Mouse (Mus musculus) liver, adult (tissue): ENCODE measurements around the gene Lrrc4.

Experiments used
- GATA4 ChIP-seq: IDR thresholded peaks from 2 replicates; pipeline ENCODE4 v1.6.1; 2014; ENCODE audit warnings: mild to moderate bottlenecking, low read length; ENCODE audit not compliant: insufficient replicate concordance

The Lrrc4 gene

GRCm38 (mm10) chr6:28817039-28817438 is 14.5 kb downstream of the Lrrc4 start:
- no peak for TF ChIP-seq GATA4

- TF ChIP-seq GATA4, result no peak
Measured at GRCm38 (mm10) chr6:28814895-28815294, 16.7 kb downstream of the Lrrc4 start.

DNA sequence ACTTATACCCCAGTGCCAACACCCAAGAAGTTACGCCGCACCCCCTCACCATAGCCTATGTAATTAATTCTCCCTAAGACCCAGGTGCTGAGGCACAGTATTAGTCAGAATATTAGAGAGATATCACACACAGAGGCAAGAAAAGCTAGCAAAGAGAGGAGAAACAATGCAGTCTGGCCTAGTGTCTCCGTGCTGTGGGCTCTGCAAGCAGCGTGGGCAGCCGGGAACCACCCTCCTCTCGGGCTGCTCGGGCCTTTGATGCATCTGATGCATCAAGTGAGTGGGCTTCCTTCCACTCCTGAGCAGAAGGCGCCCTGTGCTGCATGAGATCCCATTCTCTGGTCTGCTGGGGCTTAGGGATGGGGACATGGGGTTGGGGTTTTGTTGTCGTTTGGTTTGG is 18.5 kb downstream of the Lrrc4 start:
- TF ChIP-seq GATA4, result no peak

- no peak for TF ChIP-seq GATA4
Measured at GRCm38 (mm10) chr6:28804751-28805150, 26.8 kb downstream of the Lrrc4 start.

GRCm38 (mm10) chr6:28803678-28804279 is 27.8 kb downstream of the Lrrc4 start:
- TF ChIP-seq GATA4, result no peak

DNA sequence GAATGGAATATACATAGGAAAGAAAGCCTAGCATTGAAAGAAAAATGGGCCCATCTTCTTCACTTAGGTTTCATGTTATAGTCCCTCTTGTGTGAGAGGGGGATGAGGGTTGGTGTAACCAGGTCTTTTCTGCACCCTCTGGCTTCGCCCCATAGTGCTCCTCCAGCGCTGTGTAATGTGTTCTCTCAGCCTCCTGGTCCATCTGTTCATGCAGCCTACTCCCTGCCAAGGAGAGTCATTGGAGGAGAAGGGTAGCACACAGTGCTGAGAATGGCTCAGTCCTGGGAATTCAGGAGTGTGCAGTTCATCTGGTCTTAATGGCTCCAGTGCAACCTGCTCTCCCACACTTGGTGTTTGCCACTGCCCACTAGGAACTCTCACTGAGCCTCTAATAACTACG is 30.6 kb downstream of the Lrrc4 start:
- TF ChIP-seq GATA4, result no peak

DNA sequence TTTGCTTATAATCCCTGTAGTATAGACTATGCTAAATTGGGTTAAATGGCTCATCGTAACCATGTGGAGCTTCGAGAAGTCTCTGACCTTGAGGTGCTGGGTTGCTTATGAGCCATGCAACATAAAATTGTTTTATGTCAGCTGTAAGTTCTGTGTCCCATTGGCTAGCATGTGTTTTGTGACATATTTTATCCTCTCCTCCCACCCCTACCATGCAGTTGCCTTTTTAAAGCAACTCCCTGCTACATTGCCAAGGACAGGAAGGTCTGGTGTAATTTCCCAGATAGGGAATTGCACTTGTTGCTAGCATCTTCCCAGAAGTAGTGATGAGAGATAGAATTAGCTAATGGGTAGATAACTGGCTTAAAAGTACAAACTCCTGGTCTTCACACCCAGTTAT is 31.7 kb downstream of the Lrrc4 start:
- TF ChIP-seq GATA4, result no peak

DNA sequence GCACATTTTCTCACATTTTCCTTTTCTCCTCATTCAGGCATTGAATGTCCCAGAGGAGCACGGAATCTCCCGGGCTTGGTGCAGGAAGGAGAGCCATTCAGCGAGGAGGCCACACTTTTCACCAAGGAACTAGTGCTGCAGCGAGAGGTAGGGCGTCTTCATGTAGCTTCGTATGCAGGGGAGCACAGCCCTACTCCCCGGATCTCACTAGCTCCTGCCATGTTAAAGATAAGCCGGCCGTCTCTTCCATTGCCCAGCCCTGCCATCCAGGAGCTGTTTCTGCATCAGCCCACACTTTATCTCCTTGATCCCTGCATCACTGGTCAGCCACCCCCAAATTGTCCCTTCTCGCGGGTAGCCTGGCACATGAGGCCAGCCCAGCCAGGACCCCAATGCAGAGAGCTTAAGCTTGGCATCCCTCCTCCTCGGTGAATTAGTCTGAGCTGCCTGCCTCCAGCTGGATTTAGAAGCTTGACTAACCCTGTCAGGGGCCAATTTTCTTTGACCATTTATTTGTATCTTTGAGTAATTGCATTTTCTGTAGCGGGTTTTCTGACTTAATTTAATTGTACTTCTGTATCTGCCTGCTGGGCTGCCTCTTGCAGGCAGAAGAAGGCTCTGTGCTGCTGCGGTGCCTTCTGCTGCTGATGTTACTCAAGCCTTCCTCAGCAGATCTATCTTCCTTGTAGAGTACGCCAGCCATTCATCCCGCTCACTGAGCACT is 35.6 kb downstream of the Lrrc4 start:
- TF ChIP-seq GATA4, result no peak

GRCm38 (mm10) chr6:28795380-28795779 is 36.2 kb downstream of the Lrrc4 start:
- TF ChIP-seq GATA4, result no peak

DNA sequence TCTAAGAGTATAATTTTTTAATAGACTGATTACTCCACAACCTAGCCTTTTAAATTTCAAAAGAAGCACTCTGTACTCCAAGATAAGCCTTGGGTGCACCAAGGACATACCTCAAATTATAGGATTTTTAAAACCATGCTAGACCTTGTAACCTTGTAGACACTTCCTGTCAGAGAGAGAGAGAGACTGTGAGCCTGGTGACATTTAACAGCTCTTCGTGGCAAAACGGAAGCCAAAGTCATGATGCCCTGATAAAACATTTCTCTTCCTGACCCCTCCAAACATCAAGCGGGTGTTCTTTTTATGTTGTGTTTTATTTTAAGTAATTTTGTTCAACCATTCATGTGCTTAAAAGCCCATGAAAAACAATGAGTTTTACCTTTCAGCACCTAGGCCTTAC is 39.7 kb downstream of the Lrrc4 start:
- no peak for TF ChIP-seq GATA4

DNA sequence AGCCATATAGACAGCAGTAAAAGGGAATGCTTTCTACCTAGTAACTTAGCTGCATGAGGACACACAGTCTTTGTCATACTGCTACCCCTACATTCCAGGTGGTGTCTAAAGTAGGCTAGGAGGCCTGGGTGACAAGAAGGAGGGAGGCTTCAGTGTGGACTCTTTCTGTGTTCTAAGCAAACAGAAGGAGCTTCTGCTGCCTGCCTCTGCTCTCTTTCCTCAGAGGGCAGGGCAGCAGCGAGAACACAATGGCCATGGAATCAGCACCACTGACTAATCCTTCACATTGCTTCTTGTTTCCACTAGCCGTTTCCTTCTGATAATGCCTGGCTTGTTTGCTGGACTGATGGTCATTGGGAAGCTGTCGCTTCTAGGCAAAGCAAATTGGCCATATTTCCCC is 40.4 kb downstream of the Lrrc4 start:
- peak; percentile 47; the same call in 1 of the 2 replicates for TF ChIP-seq GATA4

GRCm38 (mm10) chr6:28789685-28790084 is 41.9 kb downstream of the Lrrc4 start:
- TF ChIP-seq GATA4, result no peak

DNA sequence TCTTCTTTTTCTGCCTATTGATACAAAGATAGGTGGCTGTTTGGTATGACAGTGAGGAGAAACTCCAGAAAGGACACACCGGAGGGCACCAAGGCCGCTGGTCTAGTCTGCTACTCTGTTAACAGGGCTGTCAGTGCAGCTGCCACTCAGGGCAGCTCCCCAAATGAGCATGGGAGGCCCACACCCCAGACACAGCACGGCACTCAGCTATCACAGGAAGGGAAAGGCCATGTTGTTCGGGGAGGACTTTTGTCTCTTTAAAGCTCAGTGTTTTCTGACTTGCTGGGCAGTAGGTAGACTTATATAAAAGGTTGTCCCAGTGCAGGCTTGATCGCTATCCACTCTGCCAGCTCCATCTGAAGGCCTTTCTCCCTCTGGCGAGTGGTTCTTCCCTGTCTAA is 44.4 kb downstream of the Lrrc4 start:
- no peak for TF ChIP-seq GATA4

DNA sequence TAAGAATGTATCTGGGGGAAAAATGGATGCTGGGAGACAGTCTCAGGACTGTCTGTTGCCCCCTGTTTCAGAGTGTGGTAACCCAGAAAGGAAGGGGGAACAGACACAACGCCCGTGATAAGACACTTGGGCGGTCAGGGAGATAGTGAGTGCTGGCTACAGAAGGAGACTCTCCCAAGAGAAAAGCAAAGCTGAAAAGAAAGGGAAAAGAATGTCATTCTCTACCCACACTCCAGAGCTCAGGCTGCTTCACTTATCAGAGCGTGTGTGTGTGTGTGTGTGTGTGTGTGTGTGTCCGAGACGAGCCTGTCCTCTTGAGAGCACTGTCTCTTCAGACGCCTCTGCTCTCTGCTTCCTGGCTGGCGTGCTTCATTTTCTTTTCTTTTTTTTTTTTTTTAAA is 45.8 kb downstream of the Lrrc4 start:
- TF ChIP-seq GATA4, result no peak

DNA sequence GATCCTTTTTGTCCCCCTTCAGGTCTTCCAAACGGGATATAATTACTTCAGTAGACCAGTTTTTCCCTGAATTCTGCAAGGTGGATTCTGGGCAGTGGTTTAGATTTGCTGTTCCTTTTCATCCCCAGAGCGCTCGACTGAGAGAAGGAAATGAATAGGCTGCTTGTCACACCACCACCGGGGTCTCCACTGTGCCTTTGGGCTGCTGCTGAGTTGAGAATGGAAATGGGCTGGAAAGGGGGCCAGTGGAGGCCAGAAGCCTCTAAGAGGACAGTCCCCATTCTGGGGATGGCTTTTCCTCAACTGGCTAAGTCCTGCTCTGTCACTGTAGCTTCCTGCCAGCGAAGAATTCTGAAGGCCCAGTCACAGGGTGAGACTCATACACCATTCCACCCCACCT is 47.6 kb downstream of the Lrrc4 start:
- TF ChIP-seq GATA4, result no peak

DNA sequence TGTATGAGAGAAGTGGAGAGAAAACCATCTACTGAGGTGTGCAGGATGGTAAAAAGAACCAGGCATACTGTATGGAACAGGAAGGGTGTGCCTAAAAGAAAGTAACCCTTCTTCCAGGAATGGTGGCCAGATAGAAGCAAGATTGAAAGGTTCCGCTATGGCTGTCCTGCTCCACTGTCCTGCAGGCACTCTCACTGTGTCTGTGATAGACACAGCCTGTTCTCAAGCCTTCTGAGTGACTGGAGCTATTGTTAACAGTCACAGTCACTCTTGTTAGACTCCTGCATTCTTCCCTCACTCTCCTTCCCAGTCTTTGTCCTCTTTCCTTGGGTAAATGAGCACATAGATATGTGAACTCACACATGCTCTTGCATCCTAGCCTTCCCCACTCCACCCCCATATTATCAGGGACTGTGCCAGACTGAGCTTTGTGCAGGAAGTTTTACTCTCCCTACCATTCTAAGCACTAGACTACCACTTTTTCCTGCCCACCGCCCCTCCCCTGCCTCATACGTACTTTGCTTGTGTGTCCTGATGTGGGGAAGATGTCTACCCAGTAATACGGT is 48.4 kb downstream of the Lrrc4 start:
- TF ChIP-seq GATA4, result no peak

GRCm38 (mm10) chr6:28781696-28782095 is 49.9 kb downstream of the Lrrc4 start:
- TF ChIP-seq GATA4, result no peak

GRCm38 (mm10) chr6:28771331-28771730 is 60.2 kb downstream of the Lrrc4 start:
- no peak for TF ChIP-seq GATA4
